Mouse (Mus musculus) thymus, postnatal 10 days (tissue): ENCODE data around the gene Tbp.

Experiments used
- DNase-seq, 2 experiments: peaks; one replicate each; pipeline ENCODE4 v3.0.0; 2021; ENCODE audit warnings: low spot score in 2 of 2

The Tbp gene

DNA sequence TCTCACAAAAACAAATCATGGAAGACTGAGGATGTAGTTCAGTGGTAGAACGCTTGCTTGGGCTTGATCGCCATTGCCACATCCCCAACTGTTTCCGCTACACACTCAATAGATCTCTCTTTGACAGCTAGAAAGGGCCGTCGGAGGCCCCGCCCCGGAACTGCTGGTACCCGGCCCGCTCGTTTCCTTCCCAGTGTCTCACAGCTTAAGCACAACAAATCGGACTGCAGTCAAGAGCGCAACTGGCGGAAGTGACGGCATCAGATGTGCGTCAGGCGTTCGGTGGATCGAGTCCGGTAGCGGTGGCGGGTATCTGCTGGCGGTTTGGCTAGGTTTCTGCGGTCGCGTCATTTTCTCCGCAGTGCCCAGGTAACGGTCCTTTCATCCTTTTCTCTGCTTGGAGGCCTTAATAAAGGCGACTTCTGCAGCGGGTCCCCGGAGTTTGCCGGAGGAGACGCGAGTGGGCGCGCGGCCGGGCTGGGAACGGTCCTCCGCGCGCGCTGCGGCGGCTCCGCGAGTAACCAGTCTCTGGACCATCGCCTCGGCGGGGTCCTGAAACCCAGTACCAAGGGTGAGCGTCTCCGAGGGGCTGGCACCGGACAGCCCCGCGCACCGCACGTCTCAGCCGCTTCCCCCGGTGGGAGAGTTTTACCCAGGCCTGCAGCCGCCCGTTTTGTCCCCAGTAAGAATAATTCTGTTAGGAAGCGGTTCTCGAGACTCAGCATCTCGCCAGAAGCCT is at the start of gene Tbp, which contains the start of gene Psmb1:
TSS of gene Tbp (plus strand) at position 233 of the 739 bp plus-strand sequence.
TSS of gene Psmb1 (minus strand) at position 96 of the 739 bp plus-strand sequence.
- peak; percentile 94 to 95 for DNase-seq

GRCm38 (mm10) chr17:15455203-15455602 is 44.5 kb upstream of the Tbp start:
- no peak for DNase-seq

GRCm38 (mm10) chr17:15456595-15456994 is 43.1 kb upstream of the Tbp start:
- DNase-seq = no peak

- no peak for DNase-seq
These were observed 39.9 kb upstream of the Tbp start for GRCm38 (mm10) chr17:15459761-15460160.

- DNase-seq = no peak
These were observed 37.7 kb upstream of the Tbp start for GRCm38 (mm10) chr17:15461921-15462495.

DNA sequence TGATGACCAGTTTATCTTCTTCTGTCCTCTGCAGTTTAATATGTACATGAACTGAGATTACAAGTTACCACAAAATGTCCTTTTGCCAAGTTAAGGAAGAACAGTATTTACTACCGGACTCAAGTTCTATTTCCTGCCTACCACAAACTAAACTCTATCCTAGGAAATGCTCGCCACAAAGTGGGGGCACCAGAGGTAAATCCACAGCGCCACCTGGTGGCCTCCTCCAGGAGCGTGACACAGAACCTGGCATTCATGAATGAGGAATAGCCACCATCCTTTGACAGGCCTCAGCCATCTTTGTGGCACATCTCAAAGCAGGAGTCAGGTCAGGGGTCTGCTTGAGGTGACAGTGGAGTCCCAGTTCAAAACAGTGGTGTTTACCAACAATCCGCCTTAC is 32.0 kb upstream of the Tbp start:
- DNase-seq = peak; percentile 24 to 75

- DNase-seq = no peak
These were observed 27.0 kb upstream of the Tbp start for GRCm38 (mm10) chr17:15472671-15473070.

- DNase-seq = no peak
These were observed 9.1 kb upstream of the Tbp start for GRCm38 (mm10) chr17:15490542-15490941.

- DNase-seq = peak; percentile 91 to 93
These were observed 1.6 kb upstream of the Tbp start for GRCm38 (mm10) chr17:15497882-15498752.

- DNase-seq = no peak
These were observed 955 bp upstream of the Tbp start for GRCm38 (mm10) chr17:15498753-15499113.

DNA sequence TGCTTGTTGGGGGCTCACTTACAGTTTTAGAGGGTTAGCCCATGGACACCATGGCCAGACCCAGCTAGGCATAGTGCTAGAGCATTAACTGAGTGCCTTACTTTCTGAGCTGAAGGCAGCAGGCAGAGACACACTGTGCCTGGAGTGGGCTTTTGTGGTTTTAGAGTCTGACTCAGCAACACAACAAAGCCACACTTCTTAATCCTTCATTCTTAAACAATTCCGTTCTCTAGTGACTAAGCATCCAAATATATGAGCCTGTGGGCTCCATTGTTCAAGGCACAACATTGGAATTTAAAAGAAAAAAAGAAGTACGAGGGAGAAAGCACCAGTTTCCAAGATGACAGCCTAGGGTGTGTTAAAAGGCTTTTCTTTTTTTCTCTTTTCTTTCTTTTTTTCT is 11.0 kb downstream of the Tbp start:
- DNase-seq = no peak

GRCm38 (mm10) chr17:15517776-15518175 is 18.1 kb downstream of the Tbp start:
- no peak for DNase-seq

DNA sequence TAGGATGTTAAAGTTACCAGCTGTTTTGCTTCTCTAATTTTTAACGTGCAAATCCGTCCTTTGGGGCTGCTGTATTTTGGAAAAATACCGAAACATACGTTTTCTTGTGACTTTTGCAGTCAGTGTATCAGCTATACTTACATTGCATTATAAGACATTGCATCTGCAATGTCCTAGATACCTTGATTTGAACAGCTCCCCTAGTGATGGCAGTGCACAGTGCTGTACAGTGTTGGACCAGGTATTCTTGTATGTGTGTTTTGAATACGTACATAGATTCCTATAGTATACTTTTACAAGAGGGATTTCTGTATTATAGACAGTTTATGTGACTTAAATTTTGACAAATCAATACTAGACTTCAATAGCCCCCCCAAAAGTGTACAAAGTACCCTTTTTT is 18.5 kb downstream of the Tbp start:
- no peak for DNase-seq

- no peak for DNase-seq
These were observed 19.1 kb downstream of the Tbp start for GRCm38 (mm10) chr17:15518766-15519165.

DNA sequence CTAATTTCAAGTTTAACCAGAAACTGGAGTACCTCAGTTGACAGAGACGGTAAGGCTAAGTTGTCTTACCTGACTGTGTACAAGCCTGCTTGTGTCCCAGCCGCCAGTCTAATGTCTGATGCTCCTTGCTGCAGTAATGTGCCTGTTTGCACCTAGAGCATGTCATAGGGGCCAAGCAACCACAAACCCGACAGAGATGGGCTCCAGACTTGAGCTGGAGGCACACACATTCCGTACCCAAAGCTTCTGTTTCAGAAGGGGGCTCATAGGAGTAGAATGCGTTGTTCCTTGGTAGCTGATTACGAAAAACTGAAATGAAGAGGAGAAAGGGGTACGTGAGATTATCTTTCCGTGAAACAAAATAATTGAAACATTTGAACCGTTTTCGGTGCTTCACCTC is 26.6 kb downstream of the Tbp start:
- DNase-seq = peak in 1 of 2 experiments; percentile 11

DNA sequence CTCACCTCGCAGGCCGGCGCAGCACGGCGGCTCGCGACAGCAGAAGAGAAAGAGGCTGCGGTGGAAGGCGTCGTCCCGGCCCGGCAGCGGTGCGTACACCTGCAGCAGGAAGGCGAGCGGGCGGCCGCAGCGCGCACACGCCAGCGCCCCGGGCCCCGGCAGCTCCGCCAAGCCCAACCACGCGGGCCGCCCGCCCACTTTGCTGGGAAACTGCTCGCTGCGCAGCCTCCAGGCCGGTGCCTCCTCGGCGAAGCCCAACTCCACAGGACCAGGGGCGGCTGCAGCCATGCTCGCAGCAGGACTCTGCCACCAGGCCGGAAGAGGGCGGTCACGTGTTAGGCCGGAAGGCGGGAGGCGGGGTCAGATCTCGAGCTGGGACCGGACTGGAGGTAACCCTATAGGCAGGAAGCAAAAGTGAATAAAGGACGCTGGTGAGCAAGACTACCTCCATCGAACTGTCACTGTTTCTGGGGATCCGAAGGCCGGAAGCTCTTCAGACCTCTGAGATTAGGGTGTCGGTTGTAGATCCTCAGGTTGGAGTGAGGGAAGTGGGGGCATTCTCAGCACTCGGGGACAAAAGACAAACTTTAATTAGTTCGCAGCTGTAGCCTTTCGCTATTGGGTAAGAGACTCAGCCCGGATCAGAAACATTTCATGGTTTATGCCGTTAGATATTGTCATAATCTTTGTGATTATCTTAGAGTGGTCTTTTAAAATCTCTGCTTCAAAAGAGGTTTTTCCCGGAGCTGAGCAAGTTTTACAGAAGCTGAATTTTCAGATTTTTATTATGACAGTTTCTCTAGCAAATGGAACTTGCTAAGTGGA is 27.5 kb downstream of the Tbp start, which contains the start of gene Pdcd2:
TSS of gene Pdcd2 (minus strand) at position 316 of the 825 bp plus-strand sequence.
- peak; percentile 86 to 89 for DNase-seq

DNA sequence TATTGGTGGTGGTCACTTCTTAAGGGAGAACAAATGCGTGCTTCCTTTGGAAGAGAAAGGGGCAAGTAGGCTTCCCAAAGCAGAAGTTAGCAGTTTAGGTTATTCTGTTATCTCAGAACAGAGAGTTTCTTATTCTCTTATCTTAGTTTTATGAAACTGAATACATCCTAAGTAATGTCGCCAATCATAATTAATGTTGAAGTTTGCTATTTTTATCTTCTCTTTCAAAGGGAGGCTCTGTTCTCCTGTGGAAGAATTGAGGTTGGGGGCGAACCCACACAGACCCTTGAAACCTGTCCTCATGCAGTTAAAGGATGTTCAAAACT is 28.1 kb downstream of the Tbp start:
- no peak for DNase-seq

GRCm38 (mm10) chr17:15528887-15529286 is 29.2 kb downstream of the Tbp start:
- DNase-seq = no peak

- DNase-seq = peak; percentile 14 to 51
These were observed 30.5 kb downstream of the Tbp start for GRCm38 (mm10) chr17:15530141-15530540.

DNA sequence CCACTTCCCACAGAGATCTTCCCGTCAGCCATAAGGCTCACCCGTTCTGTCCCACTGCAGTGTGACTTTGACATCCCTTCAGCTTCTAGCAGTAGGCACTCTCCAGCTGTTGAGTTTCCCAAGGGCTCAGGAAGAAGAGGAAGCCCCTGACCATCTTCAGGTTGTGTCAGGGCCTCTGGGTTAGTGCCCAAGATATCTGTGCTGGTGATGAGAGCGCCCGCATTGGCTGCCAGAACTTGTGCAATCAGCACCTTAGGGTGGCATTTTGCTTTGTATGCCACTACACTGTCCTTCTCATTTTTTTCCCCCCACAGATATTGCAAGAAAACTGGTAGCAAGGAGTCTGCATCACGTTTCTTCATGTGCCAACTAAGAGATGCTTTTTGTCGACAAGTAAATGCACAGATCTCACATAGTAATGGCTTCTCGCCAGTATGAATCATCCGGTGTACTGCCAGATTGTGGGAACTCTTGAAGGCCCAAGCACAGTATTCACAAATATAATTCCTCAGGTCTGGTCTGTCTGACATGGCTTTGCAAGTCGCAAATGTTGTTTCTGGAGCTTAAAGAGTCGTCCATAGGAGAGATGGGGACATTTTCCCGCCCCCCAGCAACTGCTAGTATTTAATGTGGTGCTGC is 35.6 kb downstream of the Tbp start:
- DNase-seq = no peak

- no peak for DNase-seq
These were observed 36.3 kb downstream of the Tbp start for GRCm38 (mm10) chr17:15535943-15536342.
